Mouse (Mus musculus) hindbrain, embryonic 15.5 days (tissue): ENCODE data around the gene Pald1. TPM values are rescaled to one million over a fixed set of nuclear protein-coding genes. Genes with fewer than 3 reads are reported as not detected.

Experiments
- ATAC-seq: fragments of 200-750 bp; cut with Nextera tagmentation; 2 replicates; pipeline ENCODE4 v1.8.0; 2017; ENCODE audit warnings: low read depth, moderate number of reproducible peaks, moderate TSS enrichment; ENCODE audit not compliant: low FRiP score
- H3K27ac ChIP-seq: fragments of 300-500 bp; sonication (generic); replicated peaks from 2 replicates; pipeline ENCODE4 v1.5.1; 2015; ENCODE audit warnings: mild to moderate bottlenecking, inconsistent platforms
- H3K27me3 ChIP-seq: fragments of 300-500 bp; sonication (generic); 2 replicates; pipeline ENCODE4 v1.6.1; 2015; ENCODE audit warnings: control low read depth, inconsistent platforms
- H3K36me3 ChIP-seq: fragments of 300-500 bp; sonication (generic); 2 replicates; pipeline ENCODE4 v1.6.1; 2015; ENCODE audit warnings: control low read depth, inconsistent platforms
- H3K4me1 ChIP-seq: fragments of 300-500 bp; sonication (generic); replicated peaks from 2 replicates; pipeline ENCODE4 v1.6.1; 2015; ENCODE audit warnings: control low read depth, inconsistent platforms
- H3K4me2 ChIP-seq: fragments of 300-500 bp; sonication (generic); 2 replicates; pipeline ENCODE4 v1.6.1; 2015; ENCODE audit warnings: moderate library complexity, mild to moderate bottlenecking, inconsistent platforms
- H3K4me3 ChIP-seq: fragments of 300-500 bp; sonication (generic); 2 replicates; pipeline ENCODE4 v1.5.1; 2015; ENCODE audit warnings: mild to moderate bottlenecking, inconsistent platforms
- H3K9ac ChIP-seq: fragments of 300-500 bp; sonication (generic); 2 replicates; pipeline ENCODE4 v1.6.1; 2015; ENCODE audit warnings: inconsistent platforms
- H3K9me3 ChIP-seq: fragments of 300-500 bp; sonication (generic); 2 replicates; pipeline ENCODE4 v1.6.1; 2016; ENCODE audit warnings: control low read depth, inconsistent platforms
- WGBS: fragments of 180-500 bp; shearing (Covaris S2); methylation state at CpG from one replicate; pipeline ENCODE4 v1.1.7; 2015; 5-methylcytosine and 5-hydroxymethylcytosine counted together
- polyA plus RNA-seq: library from polyadenylated mRNA; unstranded; fragments of >200 nt; fragmentation: Nextera tagmentation; extraction: Ambion mirVana; gene quantifications from 2 replicates; pipeline ENCODE4 v1.2.1, GENCODE M21; 2015

Pald1 gene
- polyA plus RNA-seq, 1 experiment from 2014 or later, result 32.4 TPM

GRCm38 (mm10) chr10:61324717-61325116 is 58.6 kb downstream of the Pald1 start:
- peaks cover 13% of the 10 kb centered on the region for H3K4me1 ChIP-seq
- peaks cover 18% of the 10 kb centered on the region for H3K36me3 ChIP-seq
- 75% methylated on average over 8 of the region's 8 CpGs for WGBS
- H3K27me3 ChIP-seq, result no peaks in the 10 kb centered on the region
- H3K9ac ChIP-seq, result no peak overlapping the region
- H3K27ac ChIP-seq, result no peak overlapping the region
- no peak for ATAC-seq
- H3K4me3 ChIP-seq, result no peak overlapping the region
- H3K9me3 ChIP-seq, result no peaks in the 10 kb centered on the region
- H3K4me2 ChIP-seq, result no peak overlapping the region

GRCm38 (mm10) chr10:61318527-61318926 is 64.8 kb downstream of the Pald1 start:
- Histone ChIP-seq H3K4me3 (no peak overlapping the region), H3K9me3 (no peaks in the 10 kb centered on the region), H3K36me3 (peaks cover 15% of the 10 kb centered on the region), H3K9ac (no peak overlapping the region), H3K4me2 (no peak overlapping the region), H3K27me3 (no peaks in the 10 kb centered on the region), H3K27ac (no peak overlapping the region), H3K4me1 (no peaks in the 10 kb centered on the region)
- no peak for ATAC-seq
- 92% methylated on average over 3 of the region's 3 CpGs for WGBS

GRCm38 (mm10) chr10:61315324-61315880 is 67.9 kb downstream of the Pald1 start:
- no peaks in the 10 kb centered on the region for H3K9me3 ChIP-seq
- H3K9ac ChIP-seq, result no peak overlapping the region
- H3K4me3 ChIP-seq, result no peak overlapping the region
- no peaks in the 10 kb centered on the region for H3K27me3 ChIP-seq
- no peak for ATAC-seq
- no peak overlapping the region for H3K4me2 ChIP-seq
- H3K36me3 ChIP-seq, result no peaks in the 10 kb centered on the region
- no peak overlapping the region for H3K27ac ChIP-seq
- no peaks in the 10 kb centered on the region for H3K4me1 ChIP-seq
- WGBS, result 26% methylated on average over 9 of the region's 9 CpGs

- H3K9me3 ChIP-seq, result no peaks in the 10 kb centered on the region
- H3K36me3 ChIP-seq, result no peaks in the 10 kb centered on the region
- H3K4me3 ChIP-seq, result no peak overlapping the region
- H3K27me3 ChIP-seq, result no peaks in the 10 kb centered on the region
- no peaks in the 10 kb centered on the region for H3K4me1 ChIP-seq
- H3K9ac ChIP-seq, result no peak overlapping the region
- no peak overlapping the region for H3K27ac ChIP-seq
- 80% methylated on average over 7 of the region's 7 CpGs for WGBS
- ATAC-seq, result no peak
- no peak overlapping the region for H3K4me2 ChIP-seq
Observed at GRCm38 (mm10) chr10:61313750-61314149, 69.6 kb downstream of the Pald1 start.

GRCm38 (mm10) chr10:61312754-61313153 is 70.6 kb downstream of the Pald1 start:
- WGBS, result 66% methylated on average over 7 of the region's 7 CpGs
- H3K4me2 ChIP-seq, result no peak overlapping the region
- H3K27ac ChIP-seq, result no peak overlapping the region
- no peak overlapping the region for H3K9ac ChIP-seq
- H3K27me3 ChIP-seq, result no peaks in the 10 kb centered on the region
- no peak for ATAC-seq
- no peaks in the 10 kb centered on the region for H3K9me3 ChIP-seq
- H3K4me3 ChIP-seq, result no peak overlapping the region
- H3K4me1 ChIP-seq, result no peaks in the 10 kb centered on the region
- no peaks in the 10 kb centered on the region for H3K36me3 ChIP-seq

GRCm38 (mm10) chr10:61312159-61312558 is 71.2 kb downstream of the Pald1 start:
- Histone ChIP-seq H3K9ac (no peak overlapping the region), H3K27me3 (no peaks in the 10 kb centered on the region), H3K9me3 (no peaks in the 10 kb centered on the region), H3K27ac (no peak overlapping the region), H3K36me3 (no peaks in the 10 kb centered on the region), H3K4me2 (no peak overlapping the region), H3K4me1 (no peaks in the 10 kb centered on the region), H3K4me3 (no peak overlapping the region)
- ATAC-seq, result no peak
- WGBS, result 85% methylated on average over 6 of the region's 6 CpGs

- no peak overlapping the region for H3K4me3 ChIP-seq
- ATAC-seq, result no peak
- H3K27ac ChIP-seq, result no peak overlapping the region
- no peaks in the 10 kb centered on the region for H3K36me3 ChIP-seq
- no peaks in the 10 kb centered on the region for H3K4me1 ChIP-seq
- 63% methylated on average over 12 of the region's 12 CpGs for WGBS
- H3K4me2 ChIP-seq, result no peak overlapping the region
- no peaks in the 10 kb centered on the region for H3K27me3 ChIP-seq
- no peaks in the 10 kb centered on the region for H3K9me3 ChIP-seq
- H3K9ac ChIP-seq, result no peak overlapping the region
Observed at GRCm38 (mm10) chr10:61308706-61309320, 74.5 kb downstream of the Pald1 start.

GRCm38 (mm10) chr10:61305928-61306590 is 77.3 kb downstream of the Pald1 start:
- Histone ChIP-seq H3K9ac (no peak overlapping the region), H3K4me3 (no peak overlapping the region), H3K4me2 (no peak overlapping the region), H3K4me1 (no peaks in the 10 kb centered on the region), H3K27me3 (no peaks in the 10 kb centered on the region), H3K27ac (no peak overlapping the region), H3K9me3 (no peaks in the 10 kb centered on the region), H3K36me3 (no peaks in the 10 kb centered on the region)
- no peak for ATAC-seq
- 80% methylated on average over 13 of the region's 13 CpGs for WGBS

- Histone ChIP-seq H3K4me3 (no peak overlapping the region), H3K4me1 (no peaks in the 10 kb centered on the region), H3K9ac (no peak overlapping the region), H3K36me3 (no peaks in the 10 kb centered on the region), H3K27me3 (no peaks in the 10 kb centered on the region), H3K9me3 (no peaks in the 10 kb centered on the region), H3K27ac (no peak overlapping the region), H3K4me2 (no peak overlapping the region)
- 77% methylated on average over 6 of the region's 6 CpGs for WGBS
- no peak for ATAC-seq
Observed at GRCm38 (mm10) chr10:61304046-61304445, 79.3 kb downstream of the Pald1 start.

GRCm38 (mm10) chr10:61300996-61301395 is 82.3 kb downstream of the Pald1 start:
- H3K27me3 ChIP-seq, result no peaks in the 10 kb centered on the region
- no peaks in the 10 kb centered on the region for H3K4me1 ChIP-seq
- no peak overlapping the region for H3K27ac ChIP-seq
- ATAC-seq, result no peak
- no peak overlapping the region for H3K4me2 ChIP-seq
- H3K9ac ChIP-seq, result no peak overlapping the region
- 88% methylated on average over 3 of the region's 3 CpGs for WGBS
- H3K36me3 ChIP-seq, result no peaks in the 10 kb centered on the region
- no peaks in the 10 kb centered on the region for H3K9me3 ChIP-seq
- no peak overlapping the region for H3K4me3 ChIP-seq

- Histone ChIP-seq H3K4me3 (no peak within 1 kb of the TSS), H3K9me3 (no peaks in the 10 kb centered on the region), H3K4me2 (no peak within 1 kb of the TSS), H3K9ac (no peak within 1 kb of the TSS), H3K4me1 (no peaks in the 10 kb centered on the region), H3K27me3 (no peaks in the 10 kb centered on the region), H3K36me3 (no peaks in the 10 kb centered on the region), H3K27ac (no peak within 1 kb of the TSS)
- no peak for ATAC-seq
- WGBS, result 92% methylated on average over 7 of the region's 7 CpGs
Observed at GRCm38 (mm10) chr10:61297477-61297876, 85.9 kb downstream of the Pald1 start, which contains the start of gene Prf1. Prf1 (plus strand) TSS chr10:61297833.

GRCm38 (mm10) chr10:61296713-61297445 is 86.5 kb downstream of the Pald1 start:
- Histone ChIP-seq H3K9ac (no peak overlapping the region), H3K4me1 (no peaks in the 10 kb centered on the region), H3K27ac (no peak overlapping the region), H3K4me3 (no peak overlapping the region), H3K9me3 (no peaks in the 10 kb centered on the region), H3K27me3 (no peaks in the 10 kb centered on the region), H3K4me2 (no peak overlapping the region), H3K36me3 (no peaks in the 10 kb centered on the region)
- no peak for ATAC-seq
- whole genome bisulfite sequencing, result 78% methylated on average over 8 of the region's 8 CpGs
